Mouse (Mus musculus) erythroblast, embryonic 14.5 days (primary cell): ENCODE measurements around the gene D11Wsu47e.

Source experiments
- GATA1 ChIP-seq: IDR thresholded peaks from 2 replicates; pipeline ENCODE4 v1.6.1; 2012; ENCODE audit warnings: low read length, inconsistent platforms, mixed read lengths
- TAL1 ChIP-seq: IDR thresholded peaks from 3 replicates; pipeline ENCODE4 v1.6.1; 2012; ENCODE audit warnings: low read length, inconsistent platforms, mixed read lengths

GRCm38 (mm10) chr11:113730879-113731278, 46.7 kb downstream of the D11Wsu47e start:
- TF ChIP-seq GATA1: no peak
- TF ChIP-seq TAL1: no peak
